Mouse (Mus musculus) neutrophil, adult 59 days (primary cell): ENCODE measurements around the gene Olfr59. TPM values are rescaled to one million over a fixed set of nuclear protein-coding genes. Genes with fewer than 3 reads are reported as not detected.

Source experiments
- total RNA-seq, 2 experiments: library from RNA; stranded (reverse); gene quantifications; 1 replicate in 1 of 2; 2 replicates in 1 of 2; pipeline ENCODE4 v1.2.4; 2023

Gene Olfr59
- total RNA-seq = not detected

DNA sequence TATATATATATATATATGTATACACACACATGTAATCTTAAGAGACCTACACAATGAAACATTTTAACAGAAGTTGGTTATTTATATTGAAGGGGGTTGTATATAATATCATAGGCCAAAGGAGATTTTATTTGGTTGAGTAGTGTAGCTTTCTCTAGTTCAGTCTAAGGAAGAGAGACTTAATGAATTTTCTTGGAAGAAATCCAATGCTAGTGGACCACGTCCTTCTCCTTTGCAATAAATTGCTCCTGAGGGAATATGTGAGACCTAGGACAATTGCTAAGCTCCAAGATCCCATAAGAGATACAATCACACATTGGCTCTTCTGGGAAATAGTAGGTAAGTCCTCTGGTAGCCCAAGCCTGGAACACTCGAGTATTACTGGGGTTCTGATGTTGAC lies at the start of gene Olfr59:
TSS of gene Olfr59 (plus strand) at position 301 of the 400 bp plus-strand sequence.

DNA sequence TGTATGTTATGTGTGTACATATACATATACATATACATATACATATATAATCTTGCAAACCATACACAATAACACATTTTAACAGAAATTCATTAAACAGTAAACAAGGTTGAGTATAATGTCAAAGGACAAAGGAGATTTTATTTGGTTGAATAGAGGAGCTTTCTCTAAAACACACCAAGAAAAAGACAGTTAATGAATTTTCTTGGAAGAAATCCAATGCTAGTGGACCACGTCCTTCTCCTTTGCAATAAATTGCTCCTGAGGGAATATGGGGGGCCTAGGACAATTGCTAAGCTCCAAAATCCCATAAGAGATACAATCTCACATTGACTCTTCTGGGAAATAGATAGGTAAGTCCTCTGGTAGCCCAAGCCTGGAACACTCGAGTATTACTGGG lies 24.0 kb upstream of the Olfr59 start, which contains the start of gene Olfr406:
TSS of gene Olfr406 (plus strand) at position 301 of the 400 bp plus-strand sequence.

GRCm38 (mm10) chr11:74337931-74338330 lies 54.4 kb downstream of the Olfr59 start, which contains the start of gene Olfr410:
Gene Olfr410, minus strand, starts transcription at chr11:74338031.

Other genes with a start within 250 kb of the Olfr59 start
- gene Olfr139, start 227.2 kb upstream of the Olfr59 start, total RNA-seq = not detected
- gene Olfr399, start 227.1 kb upstream of the Olfr59 start, total RNA-seq = not detected
- gene Zfp616, start 213.8 kb upstream of the Olfr59 start, total RNA-seq = not detected
- not detected for gene Olfr401, start 170.0 kb upstream of the Olfr59 start, total RNA-seq
- not detected for gene Olfr402, start 130.2 kb upstream of the Olfr59 start, total RNA-seq
- not detected for gene Olfr403, start 97.5 kb upstream of the Olfr59 start, total RNA-seq
- not detected for gene Olfr43, start 72.4 kb upstream of the Olfr59 start, total RNA-seq
- not detected for gene Olfr406, start 23.9 kb upstream of the Olfr59 start, total RNA-seq
- gene Olfr410, start 54.3 kb downstream of the Olfr59 start, total RNA-seq = not detected
- not detected for gene Olfr411, start 68.9 kb downstream of the Olfr59 start, total RNA-seq
- not detected for gene Olfr412, start 78.3 kb downstream of the Olfr59 start, total RNA-seq